Mouse (Mus musculus): ENCODE data around the gene Clec16a.

GRCm38 (mm10) chr16:10642857-10643633, 97.9 kb downstream of the Clec16a start:
- TF ChIP-seq CTCF (conservative IDR thresholded peaks at IDR 0.05; ENCODE audit: low read length): no peak
- TF ChIP-seq POU5F1 (IDR thresholded peaks at IDR 0.05; ENCODE audit: borderline replicate concordance, low read length): no peak

Measured in E14TG2a.4 (cell line).